Mouse (Mus musculus): Measurements from ENCODE around the gene Map3k20.

The Map3k20 gene

DNA sequence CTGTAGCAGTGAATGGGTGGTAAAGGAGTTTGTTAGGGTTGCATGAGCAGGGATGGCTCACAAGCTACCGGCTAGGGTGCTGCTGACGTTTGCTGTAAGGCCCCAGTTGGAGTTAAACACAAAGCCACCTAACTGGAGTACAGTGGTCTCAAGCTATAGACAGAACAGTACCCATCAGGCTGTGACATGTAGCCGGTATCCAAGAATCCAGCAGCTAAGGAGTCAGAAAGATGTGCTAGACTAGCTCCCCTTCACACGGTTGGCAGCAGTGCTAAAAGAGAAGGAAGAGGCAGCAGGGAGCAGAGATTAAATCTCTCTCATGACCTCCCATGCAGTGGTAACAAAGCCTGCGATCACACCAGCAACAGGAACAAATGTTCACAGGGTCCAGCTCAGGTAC lies 36.2 kb downstream of the Map3k20 start:
- DNase-seq (ENCODE audit: low spot score in 2 of 2): no peak

DNA sequence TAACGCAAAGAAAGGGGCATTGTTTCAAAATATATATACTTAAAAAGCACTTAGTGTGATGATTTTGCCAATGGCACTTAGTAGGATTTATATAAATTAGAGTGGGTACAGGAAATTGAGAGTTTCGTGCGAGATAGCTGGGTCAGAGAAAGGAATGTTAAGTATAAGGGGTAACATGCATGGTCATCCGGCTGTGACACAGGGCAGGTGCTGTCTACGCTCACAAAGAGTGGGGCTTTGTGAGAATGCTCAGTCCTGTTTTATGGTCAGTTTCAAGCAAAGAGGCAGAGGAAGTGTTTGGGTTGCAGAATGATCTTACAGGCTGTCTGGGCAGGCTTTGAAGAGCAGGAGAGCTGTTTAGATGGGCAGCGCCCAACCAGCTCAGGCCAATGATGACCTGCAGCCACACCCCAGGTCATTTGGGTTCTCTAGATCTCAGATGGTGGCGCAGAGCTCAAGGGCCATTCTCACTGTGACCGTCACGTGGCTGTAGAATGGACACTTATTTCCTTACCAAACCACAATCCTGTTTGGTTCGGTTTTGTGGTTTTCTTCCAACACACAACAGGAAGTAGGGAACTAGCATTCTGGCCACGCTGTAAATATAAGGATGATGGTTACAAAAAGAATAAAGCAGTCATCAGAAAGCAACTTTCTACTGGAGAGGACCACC lies 37.4 kb downstream of the Map3k20 start:
- no peak for DNase-seq (ENCODE audit: low spot score in 2 of 2)

DNA sequence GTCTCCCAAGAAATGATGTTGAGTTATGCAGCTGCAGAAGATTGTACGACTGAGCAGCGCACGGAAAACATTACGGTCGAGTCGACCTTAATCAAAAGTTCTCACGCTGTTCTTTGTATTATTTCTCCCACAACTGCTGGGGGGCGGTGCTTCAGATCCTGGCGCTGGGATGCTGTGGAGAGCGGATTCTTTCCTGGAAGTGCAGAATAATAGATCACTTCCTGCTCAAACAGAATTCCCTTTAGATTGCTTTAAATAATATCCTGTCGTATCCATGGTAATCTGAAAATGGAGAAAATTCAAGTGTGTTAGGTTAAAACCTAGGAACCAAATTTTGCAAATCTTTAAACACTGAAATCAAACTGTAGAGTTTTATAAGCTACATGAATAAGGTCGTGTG lies 39.0 kb downstream of the Map3k20 start:
- DNase-seq (ENCODE audit: low spot score in 2 of 2): no peak

DNA sequence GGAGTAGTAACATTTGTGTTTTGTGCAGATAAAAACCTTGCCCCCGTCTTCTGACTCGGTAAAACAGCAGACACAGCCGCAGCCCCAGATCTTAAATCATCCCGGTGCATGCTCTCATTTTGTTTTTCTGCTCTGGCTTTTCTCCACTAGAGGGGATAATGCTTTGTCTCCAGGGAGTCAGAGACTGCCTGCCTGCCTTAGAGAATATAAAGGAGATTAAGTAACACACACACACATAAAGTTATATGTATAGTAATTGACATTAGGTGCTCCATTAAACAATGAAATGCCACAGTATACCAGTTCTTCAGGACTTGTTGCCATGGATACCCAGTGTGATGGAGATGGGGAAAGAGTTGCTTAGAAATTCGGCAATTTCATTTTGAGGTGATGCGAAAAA lies 41.1 kb downstream of the Map3k20 start:
- no peak for DNase-seq (ENCODE audit: low spot score in 2 of 2)

DNA sequence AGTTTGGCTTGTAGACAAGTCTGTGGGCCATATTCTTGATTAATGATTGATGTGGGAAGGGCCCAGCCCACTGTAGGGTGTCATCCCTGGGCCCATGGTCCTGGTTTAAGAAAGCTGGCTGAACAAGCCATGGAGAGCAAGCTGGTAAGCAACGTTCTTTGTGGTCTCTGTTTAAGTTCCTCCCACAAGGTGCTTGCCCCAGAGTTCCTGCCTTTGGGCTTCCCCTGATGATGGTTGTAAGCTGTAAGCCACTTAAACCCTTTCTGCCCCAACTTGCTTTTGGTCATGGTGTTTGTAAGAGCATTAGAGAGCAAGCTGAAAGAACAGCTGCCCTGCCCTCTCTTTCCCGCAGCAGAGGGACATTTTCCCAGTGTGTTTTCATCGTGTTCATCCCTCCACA lies 43.0 kb downstream of the Map3k20 start:
- DNase-seq (ENCODE audit: low spot score in 2 of 2): no peak

DNA sequence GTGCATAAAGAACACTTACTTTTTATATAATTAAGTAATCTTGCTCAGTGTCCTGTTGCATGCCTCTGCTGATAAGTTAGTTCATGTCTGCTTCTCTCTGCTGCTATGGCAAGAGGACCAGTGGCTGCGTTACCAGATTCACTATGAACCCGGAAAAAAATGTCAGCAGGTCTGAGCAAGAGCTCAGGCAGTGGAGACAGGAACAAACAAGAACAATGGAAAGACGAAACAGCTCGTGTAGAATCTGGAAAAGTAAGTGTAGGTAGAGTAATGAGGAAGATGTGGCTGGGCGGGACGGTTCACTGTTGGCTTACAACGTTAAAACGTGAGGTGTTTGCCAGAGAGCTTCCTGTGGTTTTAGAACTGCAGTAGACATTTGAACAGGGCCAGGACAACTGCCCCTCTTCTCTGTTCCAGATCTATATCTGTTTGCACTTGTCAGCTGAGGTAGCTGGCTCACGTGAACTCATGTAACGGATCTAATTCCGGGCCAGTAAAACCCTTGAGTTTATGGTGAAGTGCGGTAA lies 45.6 kb downstream of the Map3k20 start:
- DNase-seq (ENCODE audit: low spot score in 2 of 2): no peak

DNA sequence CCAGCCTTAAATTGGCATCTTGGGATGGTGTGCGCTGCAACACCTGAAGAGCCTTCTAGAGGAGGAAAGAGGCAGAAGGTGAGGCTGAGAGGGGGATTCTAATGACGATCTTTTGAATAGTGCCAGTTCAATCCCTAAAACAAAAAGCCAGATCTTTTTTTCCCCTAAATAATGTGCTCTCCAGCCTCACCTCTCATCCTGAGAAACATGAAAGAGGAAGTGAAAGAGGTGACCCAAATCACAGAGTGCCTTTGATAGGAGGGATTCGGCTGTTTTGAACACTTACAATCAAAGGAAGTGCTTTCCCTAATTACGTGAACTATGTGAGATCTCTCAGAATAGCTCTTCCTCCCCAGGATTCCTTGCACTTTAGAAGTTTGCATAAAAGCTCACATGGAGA lies 46.6 kb downstream of the Map3k20 start:
- no peak for DNase-seq (ENCODE audit: low spot score in 2 of 2)

DNA sequence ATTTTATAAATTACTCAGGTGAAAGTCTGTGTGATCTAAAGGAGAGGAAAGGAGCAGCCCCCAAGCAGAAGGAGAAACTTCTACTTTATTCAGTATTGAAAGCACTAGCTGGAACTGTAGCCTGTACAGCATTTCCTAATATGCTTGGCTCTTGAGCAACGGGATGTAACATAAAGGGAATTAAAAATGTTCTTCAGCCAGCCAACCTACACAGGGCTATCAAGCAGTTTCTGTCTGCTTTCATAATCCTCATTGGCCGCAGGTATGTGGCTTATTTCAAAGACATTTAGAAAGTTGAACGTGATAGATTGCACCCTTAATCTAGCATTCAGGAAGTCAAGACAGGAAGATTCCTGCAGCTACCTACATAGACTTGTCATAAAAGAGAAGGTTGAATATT lies 47.8 kb downstream of the Map3k20 start:
- no peak for DNase-seq (ENCODE audit: low spot score in 2 of 2)

DNA sequence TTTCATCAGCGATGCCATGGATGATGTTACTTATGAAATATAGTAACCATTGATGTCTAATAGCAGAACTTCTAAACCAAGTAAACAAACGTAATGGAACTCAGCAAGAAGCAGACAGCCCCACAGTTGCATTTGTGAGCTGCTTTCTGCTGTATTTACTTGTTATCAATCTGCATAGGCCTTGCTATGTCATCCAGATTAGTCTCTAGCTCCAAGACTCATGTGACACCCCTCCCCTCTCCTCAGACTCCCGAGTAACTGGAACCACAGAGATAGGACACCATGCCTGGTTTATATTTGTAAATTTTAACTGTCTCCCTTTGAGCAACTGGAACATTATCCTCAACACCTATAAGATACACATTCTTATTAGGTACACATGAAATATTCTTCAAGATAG lies 51.4 kb downstream of the Map3k20 start:
- DNase-seq (ENCODE audit: low spot score in 2 of 2): no peak

DNA sequence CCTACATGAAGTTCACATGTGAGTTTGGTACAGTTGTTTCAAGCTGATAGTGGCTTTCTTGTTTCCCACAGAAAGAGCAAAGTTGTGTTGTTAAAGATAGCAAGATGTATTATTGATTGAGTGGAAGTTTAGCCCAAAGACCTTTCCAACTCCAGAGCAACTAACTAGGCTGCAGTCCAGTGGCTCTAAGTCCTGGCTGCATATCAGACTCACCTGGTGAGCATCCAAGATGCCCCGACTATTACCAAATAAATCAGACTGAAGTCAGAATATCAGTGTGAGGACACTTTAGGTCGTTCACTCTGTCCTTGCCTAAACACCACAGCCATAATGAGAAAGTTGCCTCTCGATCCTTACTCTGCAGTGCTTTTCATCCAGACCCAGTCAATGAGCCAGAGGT lies 59.8 kb downstream of the Map3k20 start:
- DNase-seq (ENCODE audit: low spot score in 2 of 2): no peak

DNA sequence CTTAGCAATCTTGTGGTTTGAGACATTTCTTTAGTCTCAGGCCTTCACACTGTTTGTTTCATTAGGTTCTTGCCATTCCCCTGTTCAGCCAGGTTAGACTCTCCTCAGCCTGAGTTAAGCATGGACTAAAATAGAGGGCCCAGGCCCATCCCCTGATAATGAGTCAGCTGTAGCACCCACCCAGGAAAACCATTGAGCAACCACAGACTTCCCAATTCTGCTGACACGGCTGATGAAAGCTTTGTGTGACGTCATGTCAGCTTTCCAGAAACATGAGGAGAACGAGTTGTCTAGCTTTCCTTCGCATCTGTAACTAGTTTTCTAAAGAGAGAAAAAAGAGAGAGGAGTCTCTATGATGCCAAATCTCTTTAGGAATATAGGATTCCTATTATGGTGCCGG lies 65.9 kb downstream of the Map3k20 start:
- no peak for DNase-seq (ENCODE audit: low spot score in 2 of 2)

DNA sequence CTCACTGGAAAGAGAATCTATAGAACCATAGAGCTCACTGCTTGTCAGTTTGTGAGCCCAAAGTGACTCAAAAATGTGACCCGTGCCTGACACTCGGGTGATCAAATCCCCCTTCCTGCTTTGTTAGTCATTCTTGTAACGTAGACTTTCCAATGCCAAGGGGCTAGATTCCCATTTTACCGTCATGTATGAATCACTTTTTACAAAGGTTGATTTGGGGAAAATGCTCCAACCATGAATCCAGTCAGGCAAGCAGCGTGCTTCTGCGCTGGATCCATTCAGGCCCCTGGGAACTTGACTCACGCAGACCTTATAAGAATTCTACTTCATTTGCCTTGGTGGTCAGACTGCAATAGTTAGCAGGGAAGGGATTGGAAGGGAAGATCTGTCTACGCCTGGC lies 66.3 kb downstream of the Map3k20 start:
- DNase-seq (ENCODE audit: low spot score in 2 of 2): no peak

DNA sequence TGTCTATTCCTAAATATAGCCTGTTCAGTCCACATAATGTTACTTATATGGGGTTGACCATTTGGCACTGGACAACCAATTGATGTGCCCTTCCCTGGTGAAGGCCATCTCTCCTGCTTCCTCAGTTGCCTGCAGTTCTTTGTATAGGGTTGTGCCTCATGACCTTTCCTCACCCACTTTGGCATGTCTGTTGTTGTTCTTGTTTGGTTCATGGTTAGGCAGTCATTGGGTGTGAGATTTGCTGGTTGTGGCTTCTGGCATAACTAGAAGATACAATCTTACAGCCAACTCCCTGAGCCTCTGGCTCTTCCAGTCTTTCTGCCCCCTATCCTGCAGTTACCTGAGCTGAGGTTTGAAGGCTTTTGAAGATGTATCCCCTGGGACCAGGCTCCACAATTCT lies 67.3 kb downstream of the Map3k20 start:
- no peak for DNase-seq (ENCODE audit: low spot score in 2 of 2)

DNA sequence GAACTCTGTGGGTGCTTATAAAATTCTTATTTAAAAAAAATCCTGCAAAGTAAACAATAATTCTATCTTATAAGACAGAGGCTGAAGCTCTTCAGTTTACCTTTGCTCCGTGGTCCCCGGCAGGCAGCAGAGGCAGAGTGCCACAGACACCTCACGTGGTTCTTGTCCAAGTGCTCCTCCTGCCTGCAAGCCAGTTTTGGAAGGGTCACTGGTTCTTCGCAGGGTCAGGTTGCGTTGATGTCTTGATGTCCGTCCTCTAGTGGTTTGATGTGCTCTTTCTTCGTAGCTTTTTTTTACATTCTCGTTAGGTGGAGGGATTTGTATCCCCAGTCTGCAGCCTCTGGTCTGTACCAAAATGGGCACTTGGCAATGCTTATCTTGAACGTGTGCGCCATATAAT lies 71.0 kb downstream of the Map3k20 start:
- no peak for DNase-seq (ENCODE audit: low spot score in 2 of 2)

DNA sequence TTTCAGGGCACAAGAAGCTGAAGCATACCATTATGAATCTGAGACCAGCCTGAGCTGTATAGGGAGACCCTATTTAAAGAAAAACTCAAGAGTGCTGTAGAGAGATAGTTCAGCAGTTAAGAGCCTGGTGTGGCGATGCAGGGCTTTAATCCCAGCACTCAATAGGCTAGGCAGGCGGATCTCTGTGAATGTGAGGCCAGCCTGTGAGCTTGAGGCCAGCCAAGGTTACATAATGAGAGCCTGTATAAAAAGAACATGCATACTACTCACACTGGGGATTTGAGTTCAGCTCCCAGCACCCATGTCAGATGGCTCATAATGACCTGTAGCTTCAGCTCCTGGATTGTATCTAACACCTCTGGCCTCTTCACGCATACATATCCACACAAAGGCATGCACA lies 76.1 kb downstream of the Map3k20 start:
- DNase-seq (ENCODE audit: low spot score in 2 of 2): no peak

DNA sequence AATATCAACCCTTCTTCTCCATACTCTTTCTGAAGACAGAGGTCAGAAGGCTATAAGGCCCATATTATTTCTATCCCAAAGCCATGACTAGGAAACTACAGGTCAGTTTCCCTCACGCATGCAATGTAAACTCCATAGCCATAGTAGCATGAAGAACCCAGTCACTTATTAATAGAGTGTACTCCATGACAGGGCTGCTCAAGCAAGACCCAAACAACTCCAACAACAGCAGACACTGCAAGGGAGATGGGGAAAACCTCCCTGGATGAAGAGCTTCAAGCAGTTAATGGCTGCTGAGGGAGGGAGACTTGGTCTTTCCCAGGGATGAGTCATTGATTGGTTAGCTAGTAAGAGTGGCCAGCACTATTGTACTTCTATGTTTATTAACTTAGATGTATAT lies 78.0 kb downstream of the Map3k20 start:
- no peak for DNase-seq (ENCODE audit: low spot score in 2 of 2)

DNA sequence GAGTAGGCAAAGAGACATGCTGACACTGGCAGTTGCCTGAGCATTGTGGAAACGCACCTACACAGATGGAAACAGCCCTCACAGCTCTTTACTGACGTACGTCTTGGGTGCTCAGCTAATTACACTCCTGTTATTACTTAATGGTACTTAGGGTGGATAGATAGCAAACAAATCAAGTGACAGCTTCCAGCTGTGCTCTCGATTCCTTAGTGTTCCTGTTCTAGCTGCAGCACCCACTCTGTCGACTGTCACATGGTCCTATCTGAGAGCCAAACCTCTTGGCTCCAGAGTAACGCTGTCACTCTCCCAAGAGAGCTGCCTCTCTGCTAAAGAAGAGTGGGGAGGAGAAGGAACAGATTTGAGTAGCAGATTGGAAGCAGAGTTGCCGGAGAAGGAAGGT lies 80.5 kb downstream of the Map3k20 start:
- DNase-seq (ENCODE audit: low spot score in 2 of 2): no peak

DNA sequence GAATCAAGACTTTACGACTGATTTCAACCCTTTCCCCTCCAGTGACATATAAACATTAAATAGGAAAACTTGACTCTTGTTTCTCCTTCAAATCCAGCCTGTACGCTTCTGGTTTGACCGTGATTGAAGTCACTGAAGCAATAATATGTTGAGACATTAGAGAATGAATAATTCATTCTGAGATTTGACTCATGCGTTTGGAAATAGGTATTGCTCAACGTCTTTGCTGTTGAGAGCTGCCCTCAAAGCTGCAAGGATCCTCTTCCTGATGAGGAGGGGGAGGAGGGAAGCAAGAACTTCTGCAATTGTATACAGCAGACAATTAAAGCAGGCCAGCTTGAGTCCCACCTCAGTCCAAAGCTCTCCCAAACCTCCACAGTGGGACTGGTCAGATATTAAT lies 81.1 kb downstream of the Map3k20 start:
- DNase-seq (ENCODE audit: low spot score in 2 of 2): no peak

DNA sequence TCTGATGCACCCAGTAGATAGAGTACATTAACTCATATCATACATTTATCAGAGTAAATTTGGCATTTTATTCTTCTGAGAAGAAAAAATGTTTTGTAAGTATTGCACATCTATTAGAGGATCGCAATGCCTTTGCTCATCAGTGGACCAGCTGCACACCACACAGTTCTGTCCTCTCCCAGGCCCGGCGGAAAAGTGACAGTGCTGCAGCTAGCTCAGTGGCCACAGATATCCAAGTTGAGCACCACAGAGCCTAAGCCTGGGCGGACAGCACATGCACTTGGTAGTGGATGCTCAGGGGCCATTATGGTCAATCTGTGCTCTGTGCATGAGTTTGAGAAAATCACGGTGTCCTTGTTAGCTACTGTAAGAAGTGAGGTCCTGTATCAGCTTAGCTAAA lies 82.4 kb downstream of the Map3k20 start:
- no peak for DNase-seq (ENCODE audit: low spot score in 2 of 2)

DNA sequence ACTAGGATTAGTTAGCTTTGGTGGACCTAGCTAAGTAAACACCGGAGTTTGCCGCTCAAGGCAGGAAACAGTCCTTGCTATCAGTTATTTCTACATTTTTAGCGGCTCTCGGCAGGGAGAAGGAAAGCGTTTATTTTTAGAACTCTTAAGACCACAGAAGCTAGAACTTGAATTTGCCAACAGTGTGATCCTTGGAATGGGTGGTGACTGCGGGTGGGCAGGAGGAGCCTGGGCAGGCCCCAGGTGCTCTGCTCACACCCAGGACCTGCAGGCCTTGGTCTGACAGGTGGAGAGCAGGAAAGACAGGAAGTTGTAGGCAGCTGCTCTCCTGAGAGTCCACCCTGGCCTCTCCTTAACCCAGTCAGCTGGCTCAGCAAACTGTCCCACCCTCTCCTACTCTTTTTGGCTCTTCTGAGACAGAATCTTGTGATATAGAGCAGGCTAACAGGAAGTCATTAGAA lies 83.7 kb downstream of the Map3k20 start:
- DNase-seq (ENCODE audit: low spot score in 2 of 2): no peak

DNA sequence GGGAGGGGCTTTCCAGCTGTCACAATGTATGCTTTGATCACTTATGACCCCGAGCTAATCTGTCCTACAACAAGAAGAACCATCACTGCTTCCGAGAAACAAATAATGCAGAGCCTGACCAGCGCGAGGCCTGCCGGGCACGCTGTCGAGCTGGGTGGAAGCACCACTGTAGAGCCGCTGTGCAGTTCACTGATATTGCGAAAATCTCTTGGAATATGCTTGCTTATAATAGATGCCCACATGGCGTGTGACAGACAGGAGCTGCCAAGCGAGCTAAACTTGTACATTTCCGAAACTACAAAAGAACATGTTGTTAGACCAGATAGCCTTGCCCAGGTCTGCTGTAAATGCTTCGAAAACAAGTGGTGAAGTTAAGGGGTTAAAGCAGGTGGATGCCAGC lies 86.7 kb downstream of the Map3k20 start:
- DNase-seq (ENCODE audit: low spot score in 2 of 2): no peak

DNA sequence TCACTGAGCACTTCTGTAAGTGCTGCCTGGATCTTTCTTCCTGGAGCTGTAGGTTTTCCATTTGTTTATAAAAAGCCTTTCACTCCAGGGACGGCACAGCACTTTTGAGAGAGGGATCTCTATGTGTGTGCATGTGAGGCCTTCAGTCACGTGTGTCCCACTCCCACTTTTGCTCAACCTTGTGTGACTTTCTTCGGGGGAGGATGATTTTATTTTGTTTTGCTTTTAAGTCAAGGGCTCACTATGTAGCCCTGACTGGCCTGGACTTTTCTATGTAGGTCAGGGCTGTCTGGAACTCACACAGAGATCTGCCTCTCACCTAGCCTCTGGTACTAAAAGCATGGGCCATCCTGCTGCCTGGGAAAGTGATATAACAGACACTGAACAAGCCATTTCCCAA lies 88.6 kb downstream of the Map3k20 start:
- no peak for DNase-seq (ENCODE audit: low spot score in 2 of 2)

DNA sequence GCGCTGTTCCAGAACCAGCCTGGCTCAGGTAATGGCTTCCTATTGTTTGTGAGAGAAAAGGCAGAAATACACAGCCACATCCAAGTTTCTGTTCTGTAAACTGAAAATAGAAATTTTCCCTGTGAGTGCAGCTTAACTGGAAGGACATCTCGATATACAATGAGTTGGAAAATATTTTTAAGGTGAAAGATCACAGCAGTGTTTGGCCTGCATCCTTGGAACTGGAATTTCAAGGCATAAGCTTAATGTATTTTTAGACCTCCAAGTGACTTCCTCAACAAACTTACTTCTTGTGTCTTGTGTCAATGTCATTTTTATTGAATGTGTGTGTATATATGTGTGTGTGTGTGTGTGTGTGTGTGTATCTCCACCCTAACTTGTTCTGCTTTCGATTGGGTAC lies 90.4 kb downstream of the Map3k20 start:
- DNase-seq (ENCODE audit: low spot score in 2 of 2): no peak

DNA sequence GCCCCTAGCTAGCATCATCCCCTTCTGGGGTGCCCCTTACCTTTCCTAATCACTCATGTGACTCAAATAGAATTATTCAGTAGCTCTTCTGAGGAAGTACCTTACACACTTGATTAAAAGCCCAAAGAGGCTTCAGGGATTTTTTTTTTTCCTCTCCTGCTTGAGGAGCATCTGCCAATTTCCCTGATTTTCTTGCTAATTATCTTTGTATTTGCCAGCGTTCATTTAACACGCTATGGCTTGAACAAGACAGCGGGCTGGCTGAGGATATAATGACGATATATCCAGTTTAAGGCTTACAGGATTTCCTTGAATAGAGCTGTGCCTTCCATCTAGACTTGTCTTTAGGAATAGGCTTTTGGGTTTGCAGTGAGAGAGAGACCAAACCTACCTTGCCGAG lies 91.5 kb downstream of the Map3k20 start:
- DNase-seq (ENCODE audit: low spot score in 2 of 2): no peak

Measured in frontal cortex, postnatal 25 days (tissue).